Mouse (Mus musculus): ENCODE measurements around the gene Col13a1. TPM values are rescaled to one million over a fixed set of nuclear protein-coding genes. Genes with fewer than 3 reads are reported as not detected.

The Col13a1 gene
- polyA plus RNA-seq, 1 experiment, result 0.43 TPM

GRCm38 (mm10) chr10:61866045-61866580, 112.8 kb downstream of the Col13a1 start:
- Histone ChIP-seq H3K27me3 (ENCODE audit: control insufficient read depth, insufficient read depth, low read length) (no peaks in the 10 kb centered on the region), H3K4me1 (ENCODE audit: control insufficient read depth, insufficient read depth, low read length) (no peaks in the 10 kb centered on the region), H3K27ac (ENCODE audit: control insufficient read depth, insufficient read depth, low read depth, low read length) (no peak overlapping the region), H3K4me3 (ENCODE audit: control insufficient read depth, low read depth, low read length) (no peak overlapping the region), H3K36me3 (ENCODE audit: control insufficient read depth, insufficient read depth, low read length) (no peaks in the 10 kb centered on the region)
- no peak for TF ChIP-seq CTCF (IDR thresholded peaks at IDR 0.05; ENCODE audit: control insufficient read depth, insufficient read depth, insufficient replicate concordance, low read depth, low read length)
- TF ChIP-seq POLR2A (IDR thresholded peaks at IDR 0.05; ENCODE audit: control insufficient read depth, low read depth, low read length), result no peak

DNA sequence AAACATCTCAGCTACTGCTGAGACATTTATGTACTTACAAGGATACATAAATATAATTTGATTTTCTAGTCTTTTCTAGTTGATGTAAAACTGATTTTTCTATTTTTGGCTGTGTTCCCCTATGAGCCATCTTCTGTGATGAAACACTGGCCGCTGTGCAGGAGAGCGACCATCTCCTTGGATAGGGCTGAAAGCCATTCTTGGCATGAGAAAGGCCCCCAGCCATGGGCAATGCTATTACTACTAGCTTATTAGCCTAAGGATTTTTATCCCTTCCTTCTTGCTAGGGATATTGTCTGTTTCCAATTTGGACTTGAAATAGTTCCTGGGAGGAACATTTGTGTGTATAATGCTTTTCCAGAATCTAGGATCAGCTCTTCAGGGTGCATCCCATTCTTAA, 119.5 kb downstream of the Col13a1 start:
- TF ChIP-seq POLR2A (IDR thresholded peaks at IDR 0.05; ENCODE audit: control insufficient read depth, low read depth, low read length), result no peak
- TF ChIP-seq CTCF (IDR thresholded peaks at IDR 0.05; ENCODE audit: control insufficient read depth, insufficient read depth, insufficient replicate concordance, low read depth, low read length), result no peak
- Histone ChIP-seq H3K4me1 (ENCODE audit: control insufficient read depth, insufficient read depth, low read length) (no peaks in the 10 kb centered on the region), H3K36me3 (ENCODE audit: control insufficient read depth, insufficient read depth, low read length) (no peaks in the 10 kb centered on the region), H3K27ac (ENCODE audit: control insufficient read depth, insufficient read depth, low read depth, low read length) (no peak overlapping the region), H3K27me3 (ENCODE audit: control insufficient read depth, insufficient read depth, low read length) (no peaks in the 10 kb centered on the region), H3K4me3 (ENCODE audit: control insufficient read depth, low read depth, low read length) (no peak overlapping the region)

GRCm38 (mm10) chr10:61855139-61855675, 123.7 kb downstream of the Col13a1 start:
- Histone ChIP-seq H3K4me3 (ENCODE audit: control insufficient read depth, low read depth, low read length) (no peak overlapping the region), H3K27me3 (ENCODE audit: control insufficient read depth, insufficient read depth, low read length) (no peaks in the 10 kb centered on the region), H3K36me3 (ENCODE audit: control insufficient read depth, insufficient read depth, low read length) (no peaks in the 10 kb centered on the region), H3K27ac (ENCODE audit: control insufficient read depth, insufficient read depth, low read depth, low read length) (no peak overlapping the region), H3K4me1 (ENCODE audit: control insufficient read depth, insufficient read depth, low read length) (no peaks in the 10 kb centered on the region)
- no peak for TF ChIP-seq POLR2A (IDR thresholded peaks at IDR 0.05; ENCODE audit: control insufficient read depth, low read depth, low read length)
- no peak for TF ChIP-seq CTCF (IDR thresholded peaks at IDR 0.05; ENCODE audit: control insufficient read depth, insufficient read depth, insufficient replicate concordance, low read depth, low read length)

- H3K4me1 ChIP-seq (ENCODE audit: control insufficient read depth, insufficient read depth, low read length), result no peaks in the 10 kb centered on the region
- no peak overlapping the region for H3K27ac ChIP-seq (ENCODE audit: control insufficient read depth, insufficient read depth, low read depth, low read length)
- no peak overlapping the region for H3K4me3 ChIP-seq (ENCODE audit: control insufficient read depth, low read depth, low read length)
- no peaks in the 10 kb centered on the region for H3K27me3 ChIP-seq (ENCODE audit: control insufficient read depth, insufficient read depth, low read length)
- no peak for TF ChIP-seq POLR2A (IDR thresholded peaks at IDR 0.05; ENCODE audit: control insufficient read depth, low read depth, low read length)
- no peak for TF ChIP-seq CTCF (IDR thresholded peaks at IDR 0.05; ENCODE audit: control insufficient read depth, insufficient read depth, insufficient replicate concordance, low read depth, low read length)
- no peaks in the 10 kb centered on the region for H3K36me3 ChIP-seq (ENCODE audit: control insufficient read depth, insufficient read depth, low read length)
Measured at GRCm38 (mm10) chr10:61852824-61853223, 126.1 kb downstream of the Col13a1 start.

- Histone ChIP-seq H3K4me1 (ENCODE audit: control insufficient read depth, insufficient read depth, low read length) (no peaks in the 10 kb centered on the region), H3K4me3 (ENCODE audit: control insufficient read depth, low read depth, low read length) (no peak overlapping the region), H3K27ac (ENCODE audit: control insufficient read depth, insufficient read depth, low read depth, low read length) (no peak overlapping the region), H3K36me3 (ENCODE audit: control insufficient read depth, insufficient read depth, low read length) (no peaks in the 10 kb centered on the region), H3K27me3 (ENCODE audit: control insufficient read depth, insufficient read depth, low read length) (no peaks in the 10 kb centered on the region)
- TF ChIP-seq POLR2A (IDR thresholded peaks at IDR 0.05; ENCODE audit: control insufficient read depth, low read depth, low read length) (no peak), CTCF (IDR thresholded peaks at IDR 0.05; ENCODE audit: control insufficient read depth, insufficient read depth, insufficient replicate concordance, low read depth, low read length) (no peak)
Measured at GRCm38 (mm10) chr10:61848553-61848952, 130.4 kb downstream of the Col13a1 start.

GRCm38 (mm10) chr10:61845476-61845875, 133.4 kb downstream of the Col13a1 start:
- Histone ChIP-seq H3K27me3 (ENCODE audit: control insufficient read depth, insufficient read depth, low read length) (no peaks in the 10 kb centered on the region), H3K4me1 (ENCODE audit: control insufficient read depth, insufficient read depth, low read length) (no peaks in the 10 kb centered on the region), H3K4me3 (ENCODE audit: control insufficient read depth, low read depth, low read length) (no peak overlapping the region), H3K27ac (ENCODE audit: control insufficient read depth, insufficient read depth, low read depth, low read length) (no peak overlapping the region), H3K36me3 (ENCODE audit: control insufficient read depth, insufficient read depth, low read length) (no peaks in the 10 kb centered on the region)
- TF ChIP-seq CTCF (IDR thresholded peaks at IDR 0.05; ENCODE audit: control insufficient read depth, insufficient read depth, insufficient replicate concordance, low read depth, low read length) (no peak), POLR2A (IDR thresholded peaks at IDR 0.05; ENCODE audit: control insufficient read depth, low read depth, low read length) (no peak)

- Histone ChIP-seq H3K4me3 (ENCODE audit: control insufficient read depth, low read depth, low read length) (no peak overlapping the region), H3K36me3 (ENCODE audit: control insufficient read depth, insufficient read depth, low read length) (no peaks in the 10 kb centered on the region), H3K4me1 (ENCODE audit: control insufficient read depth, insufficient read depth, low read length) (no peaks in the 10 kb centered on the region), H3K27ac (ENCODE audit: control insufficient read depth, insufficient read depth, low read depth, low read length) (no peak overlapping the region), H3K27me3 (ENCODE audit: control insufficient read depth, insufficient read depth, low read length) (no peaks in the 10 kb centered on the region)
- no peak for TF ChIP-seq CTCF (IDR thresholded peaks at IDR 0.05; ENCODE audit: control insufficient read depth, insufficient read depth, insufficient replicate concordance, low read depth, low read length)
- no peak for TF ChIP-seq POLR2A (IDR thresholded peaks at IDR 0.05; ENCODE audit: control insufficient read depth, low read depth, low read length)
Measured at GRCm38 (mm10) chr10:61844475-61844874, 134.4 kb downstream of the Col13a1 start.
